Mouse (Mus musculus) CH12.LX (cell line): ENCODE measurements around the gene Gja6. TPM values are rescaled to one million over a fixed set of nuclear protein-coding genes. Genes with fewer than 3 reads are reported as not detected.

Experiments
- DNase-seq: peaks from one replicate; pipeline ENCODE4 v3.0.0-alpha.2; 2013; ENCODE audit errors: extremely low read depth
- H3K27ac ChIP-seq: 2 replicates; pipeline ENCODE4 v1.5.1; 2012; ENCODE audit warnings: low read depth, mild to moderate bottlenecking, control low read depth, moderate library complexity; ENCODE audit not compliant: insufficient read depth
- H3K27me3 ChIP-seq: replicated peaks from 2 replicates; pipeline ENCODE3; 2012; ENCODE audit warnings: inconsistent platforms
- H3K36me3 ChIP-seq, 2 experiments: replicated peaks in 1 of 2; 2 replicates each; pipeline versions ENCODE3 to v1.6.1; 2012; ENCODE audit warnings: inconsistent platforms in 1 of 2, low read length in 1 of 2, mild to moderate bottlenecking in 1 of 2, mixed read lengths in 1 of 2, moderate library complexity in 1 of 2; ENCODE audit not compliant: control insufficient read depth in 1 of 2, insufficient read depth in 1 of 2
- H3K4me1 ChIP-seq, 2 experiments: 2 replicates each; pipeline ENCODE4 v1.6.1; 2012; ENCODE audit warnings: inconsistent platforms in 1 of 2, moderate library complexity in 1 of 2; ENCODE audit not compliant: insufficient read depth in 2 of 2, control insufficient read depth in 1 of 2
- H3K4me2 ChIP-seq: 2 replicates; pipeline ENCODE4 v1.6.1; 2012; ENCODE audit warnings: low read depth, mild to moderate bottlenecking, control low read depth; ENCODE audit not compliant: poor library complexity, insufficient read depth, severe bottlenecking
- H3K4me3 ChIP-seq, 3 experiments: fragments of 150-350 bp in 1 of 3; sonication (generic) in 1 of 3; replicated peaks in 1 of 3; 2 replicates each; pipeline versions ENCODE3 to v1.5.1; 2011 to 2012; ENCODE audit warnings: low read depth in 2 of 3, low read length in 2 of 3, mild to moderate bottlenecking in 2 of 3, moderate library complexity in 2 of 3, control low read depth in 1 of 3, improper control_type of control experiment in 1 of 3, inconsistent platforms in 1 of 3, mixed read lengths in 1 of 3; ENCODE audit not compliant: poor library complexity in 1 of 3
- H3K79me2 ChIP-seq: replicated peaks from 2 replicates; pipeline ENCODE4 v1.6.1; 2012; ENCODE audit warnings: mild to moderate bottlenecking, moderate library complexity; ENCODE audit not compliant: control insufficient read depth, poor library complexity, insufficient read depth, severe bottlenecking; ENCODE audit errors: extremely low read depth
- H3K9ac ChIP-seq: 2 replicates; pipeline ENCODE4 v1.6.1; 2012; ENCODE audit warnings: low read depth, mild to moderate bottlenecking, control low read depth, moderate library complexity; ENCODE audit not compliant: insufficient read depth
- H3K9me3 ChIP-seq: replicated peaks from 2 replicates; pipeline ENCODE3; 2012; ENCODE audit warnings: low read length, inconsistent platforms, mixed read lengths
- CHD1 ChIP-seq: IDR thresholded peaks from 2 replicates; pipeline ENCODE4 v1.6.1; 2012; ENCODE audit warnings: low read depth, low read length, improper control_type of control experiment, inconsistent platforms
- CHD2 ChIP-seq: IDR thresholded peaks from 2 replicates; pipeline ENCODE4 v1.6.1; 2011; ENCODE audit warnings: low read length, improper control_type of control experiment
- CTCF ChIP-seq, 2 experiments: IDR thresholded peaks in 1 of 2; conservative IDR thresholded peaks in 1 of 2; 2 replicates each; pipeline ENCODE4 v1.5.1; 2011 to 2012; ENCODE audit warnings: low read depth in 2 of 2, low read length in 2 of 2, improper control_type of control experiment in 1 of 2, inconsistent platforms in 1 of 2, mild to moderate bottlenecking in 1 of 2, moderate library complexity in 1 of 2
- E2F4 ChIP-seq: IDR thresholded peaks from 2 replicates; pipeline ENCODE4 v1.6.1; 2011; ENCODE audit warnings: low read depth, low read length, improper control_type of control experiment; ENCODE audit not compliant: insufficient replicate concordance
- ELF1 ChIP-seq: IDR thresholded peaks from 2 replicates; pipeline ENCODE4 v1.6.1; 2014; ENCODE audit warnings: low read depth, mild to moderate bottlenecking, inconsistent platforms, low read length, improper control_type of control experiment
- EP300 ChIP-seq: IDR thresholded peaks from 2 replicates; pipeline ENCODE4 v1.6.1; 2011; ENCODE audit warnings: low read length, improper control_type of control experiment
- ETS1 ChIP-seq: conservative IDR thresholded peaks from 2 replicates; pipeline ENCODE4 v1.6.1; 2012; ENCODE audit warnings: low read depth, mild to moderate bottlenecking, inconsistent platforms, low read length, improper control_type of control experiment, moderate library complexity
- GABPA ChIP-seq: IDR thresholded peaks from 2 replicates; pipeline ENCODE4 v1.6.1; 2012; ENCODE audit warnings: low read depth, low read length, improper control_type of control experiment, inconsistent platforms; ENCODE audit not compliant: insufficient replicate concordance
- HCFC1 ChIP-seq: IDR thresholded peaks from 2 replicates; pipeline ENCODE4 v1.6.1; 2012; ENCODE audit warnings: low read depth, mild to moderate bottlenecking, inconsistent platforms, low read length, improper control_type of control experiment
- MAFK ChIP-seq: IDR thresholded peaks from 2 replicates; pipeline ENCODE4 v1.6.1; 2011; ENCODE audit warnings: low read length, improper control_type of control experiment; ENCODE audit not compliant: insufficient replicate concordance
- MAX ChIP-seq: IDR thresholded peaks from 2 replicates; pipeline ENCODE4 v1.6.1; 2011; ENCODE audit warnings: low read length, improper control_type of control experiment
- MAZ ChIP-seq: IDR thresholded peaks from 2 replicates; pipeline ENCODE4 v1.6.1; 2012; ENCODE audit warnings: low read depth, mild to moderate bottlenecking, inconsistent platforms, low read length, improper control_type of control experiment, moderate library complexity
- MEF2A ChIP-seq: IDR thresholded peaks from 2 replicates; pipeline ENCODE4 v1.6.1; 2014; ENCODE audit warnings: low read depth, mild to moderate bottlenecking, inconsistent platforms, low read length, improper control_type of control experiment, borderline replicate concordance
- NELFE ChIP-seq: IDR thresholded peaks from 2 replicates; pipeline ENCODE4 v1.6.1; 2011; ENCODE audit warnings: low read depth, low read length, improper control_type of control experiment
- NRF1 ChIP-seq: IDR thresholded peaks from 2 replicates; pipeline ENCODE4 v1.6.1; 2014; ENCODE audit warnings: low read depth, mild to moderate bottlenecking, inconsistent platforms, low read length, improper control_type of control experiment, moderate library complexity
- POLR2A ChIP-seq: IDR thresholded peaks from 2 replicates; pipeline ENCODE4 v1.6.1; 2011; ENCODE audit warnings: low read depth, mild to moderate bottlenecking, improper control_type of control experiment, low read length
- RCOR1 ChIP-seq: conservative IDR thresholded peaks from 2 replicates; pipeline ENCODE4 v1.6.1; 2012; ENCODE audit warnings: low read depth, mild to moderate bottlenecking, inconsistent platforms, low read length, improper control_type of control experiment
- SMC3 ChIP-seq: IDR thresholded peaks from 2 replicates; pipeline ENCODE4 v1.6.1; 2011; ENCODE audit warnings: low read depth, low read length, improper control_type of control experiment
- TBP ChIP-seq: conservative IDR thresholded peaks from 2 replicates; pipeline ENCODE4 v1.6.1; 2011; ENCODE audit warnings: low read depth, low read length, improper control_type of control experiment
- USF2 ChIP-seq: conservative IDR thresholded peaks from 2 replicates; pipeline ENCODE4 v1.6.1; 2011; ENCODE audit warnings: low read depth, low read length, improper control_type of control experiment
- ZC3H11A ChIP-seq: IDR thresholded peaks from 2 replicates; pipeline ENCODE4 v1.6.1; 2012; ENCODE audit warnings: low read depth, mild to moderate bottlenecking, inconsistent platforms, low read length, improper control_type of control experiment
- dilution Hi-C: fragments of 300-500 bp; cut with MboI; formaldehyde crosslinking; loops from 2 replicates; pipeline ENCODE4 v1.14.3; 2020; ENCODE audit warnings: low sequenced_read_pairs; ENCODE audit not compliant: extremely low pct_unique_long_range_greater_than_20kb, extremely low pct_ligation_motif_present
- in situ Hi-C: fragments of 300-500 bp; cut with MboI; formaldehyde crosslinking; loops from 3 replicates; pipeline ENCODE4 v1.14.3; 2019; ENCODE audit warnings: low sequenced_read_pairs, low pct_ligation_motif_present, low pct_unique_long_range_greater_than_20kb, mixed read lengths
- polyA plus RNA-seq: library from polyadenylated mRNA; unstranded; fragments of >175 nt; gene quantifications from 2 replicates; pipeline ENCODE4 v1.2.1, GENCODE M21; 2012; ENCODE audit warnings: low read depth; ENCODE audit not compliant: insufficient read length
- total RNA-seq, 2 experiments: library from RNA; depleted of rRNA; stranded (reverse); fragments of 300-350 nt in 1 of 2; fragments of >200 nt in 1 of 2; gene quantifications; 2 replicates each; pipeline ENCODE4 v1.2.3; 2012 to 2014

The Gja6 gene
- total and polyA plus RNA-seq, 3 experiments, result 0.35 TPM; not detected in 2

DNA sequence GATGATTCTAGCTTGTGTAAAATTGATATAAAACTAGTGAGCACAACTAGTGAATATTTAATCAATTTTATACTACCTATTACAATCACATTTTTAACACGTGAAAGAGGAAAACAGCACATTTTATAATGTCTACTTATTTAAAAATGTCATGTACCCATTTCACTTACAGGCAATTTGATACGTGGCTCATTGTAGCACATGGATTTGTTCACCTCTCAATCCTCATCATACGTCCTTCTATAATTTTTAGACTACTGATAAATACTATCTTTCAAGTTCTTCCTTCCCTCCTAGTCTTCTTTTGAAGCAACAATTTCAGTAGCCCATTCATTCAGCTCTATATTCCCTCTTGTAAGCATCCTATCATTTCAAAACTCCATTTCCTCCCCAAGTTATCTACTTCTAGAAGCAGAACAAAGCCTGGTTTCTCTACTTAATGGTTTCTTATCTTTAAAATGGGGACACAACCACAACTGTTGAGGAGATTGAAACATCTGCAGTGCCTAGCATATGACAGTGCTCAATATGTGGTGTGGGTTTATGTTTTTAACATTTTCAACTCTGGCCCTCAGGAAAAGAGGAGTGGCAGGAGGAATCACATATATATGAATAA is 12.3 kb upstream of the Gja6 start:
- no peak for DNase-seq
- dilution Hi-C loops (no loop called here), in situ Hi-C loops (no loop called here)
- no peak overlapping the region for H3K4me3 ChIP-seq
- no peaks in the 10 kb centered on the region for H3K4me1 ChIP-seq
- no peak overlapping the region for H3K9ac ChIP-seq
- no peaks in the 10 kb centered on the region for H3K79me2 ChIP-seq
- no peaks in the 10 kb centered on the region for H3K9me3 ChIP-seq
- no peak overlapping the region for H3K27ac ChIP-seq
- H3K36me3 ChIP-seq, result no peaks in the 10 kb centered on the region
- no peak overlapping the region for H3K4me2 ChIP-seq
- TF ChIP-seq USF2 (no peak), ZC3H11A (no peak), E2F4 (no peak), HCFC1 (no peak), POLR2A (no peak), ELF1 (no peak), MEF2A (no peak), CTCF (conservative IDR thresholded peaks at IDR 0.05 in 1 of 2, IDR thresholded peaks at IDR 0.05 in 1 of 2; ENCODE audit: low read depth in 2 of 2, low read length in 2 of 2) (no peak), SMC3 (no peak), CHD1 (no peak), NRF1 (no peak), MAX (no peak), TBP (no peak), GABPA (no peak), ETS1 (no peak), MAZ (no peak)
- H3K27me3 ChIP-seq, result no peaks in the 10 kb centered on the region

DNA sequence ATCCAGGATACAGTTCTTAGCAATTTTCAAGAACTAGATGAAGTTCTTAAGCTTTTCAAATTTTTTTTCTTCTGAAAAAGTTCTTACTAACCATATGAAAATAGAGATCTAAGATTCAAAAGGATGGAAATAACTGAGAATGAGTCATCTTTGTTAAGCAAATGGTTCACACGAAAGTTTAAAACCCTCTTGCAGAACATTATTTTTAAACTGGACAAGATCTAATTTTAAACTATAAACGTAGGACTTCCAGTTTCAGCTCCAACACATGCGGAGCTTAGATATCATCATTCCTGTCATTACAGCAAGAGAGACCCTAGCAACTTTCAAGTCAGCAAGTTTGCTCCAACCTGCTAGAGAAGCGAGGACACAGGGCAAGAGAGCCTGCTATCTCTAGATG is 375 bp downstream of the Gja6 start:
- no peaks in the 10 kb centered on the region for H3K27me3 ChIP-seq
- dilution Hi-C loops, result no loop called here

More for the DNA sequence above, 375 bp downstream of the Gja6 start:
- no peak overlapping the region for H3K27ac ChIP-seq
- in situ Hi-C loops, result no loop called here
- no peak overlapping the region for H3K4me2 ChIP-seq
- H3K4me1 ChIP-seq, result no peaks in the 10 kb centered on the region
- H3K9me3 ChIP-seq, result no peaks in the 10 kb centered on the region
- no peak overlapping the region for H3K9ac ChIP-seq
- DNase-seq, result no peak
- no peaks in the 10 kb centered on the region for H3K36me3 ChIP-seq
- no peaks in the 10 kb centered on the region for H3K79me2 ChIP-seq
- no peak overlapping the region for H3K4me3 ChIP-seq
- TF ChIP-seq MAX (no peak), CHD2 (no peak), MAFK (no peak), NELFE (no peak), EP300 (no peak), TBP (no peak), RCOR1 (no peak), POLR2A (no peak), SMC3 (no peak)
- TF ChIP-seq, all 38 proteins: peak for 0
